Mouse (Mus musculus) cortical plate, adult 2 months (tissue): ENCODE data around the gene Nod2.

Experiments used
- CTCF ChIP-seq: fragments of 200-500 bp; IDR thresholded peaks from 2 replicates; pipeline ENCODE4 v1.5.1; 2011; ENCODE audit warnings: mild to moderate bottlenecking, control low read depth, low read length; ENCODE audit not compliant: insufficient read depth; ENCODE audit errors: extremely low read depth
- POLR2A ChIP-seq: fragments of 200-500 bp; IDR thresholded peaks from 2 replicates; pipeline ENCODE4 v1.6.1; 2011; ENCODE audit warnings: mild to moderate bottlenecking, low read length, control low read depth; ENCODE audit not compliant: insufficient read depth; ENCODE audit errors: extremely low read depth

GRCm38 (mm10) chr8:88655334-88655733 lies 8.2 kb downstream of the Nod2 start:
- TF ChIP-seq POLR2A (no peak), CTCF (no peak)
